Mouse (Mus musculus) kidney, adult 11 months (tissue): Measurements from ENCODE around the gene Chd8.
"Not testable (repeated sequence)": the region's sequence is repeated elsewhere in the genome, so short reads cannot be mapped to it uniquely, and the experiment has no call there.

ENCODE experiments used
- DNase-seq: peaks from one replicate; pipeline ENCODE4 v3.0.0; 2022

The Chd8 gene

DNA sequence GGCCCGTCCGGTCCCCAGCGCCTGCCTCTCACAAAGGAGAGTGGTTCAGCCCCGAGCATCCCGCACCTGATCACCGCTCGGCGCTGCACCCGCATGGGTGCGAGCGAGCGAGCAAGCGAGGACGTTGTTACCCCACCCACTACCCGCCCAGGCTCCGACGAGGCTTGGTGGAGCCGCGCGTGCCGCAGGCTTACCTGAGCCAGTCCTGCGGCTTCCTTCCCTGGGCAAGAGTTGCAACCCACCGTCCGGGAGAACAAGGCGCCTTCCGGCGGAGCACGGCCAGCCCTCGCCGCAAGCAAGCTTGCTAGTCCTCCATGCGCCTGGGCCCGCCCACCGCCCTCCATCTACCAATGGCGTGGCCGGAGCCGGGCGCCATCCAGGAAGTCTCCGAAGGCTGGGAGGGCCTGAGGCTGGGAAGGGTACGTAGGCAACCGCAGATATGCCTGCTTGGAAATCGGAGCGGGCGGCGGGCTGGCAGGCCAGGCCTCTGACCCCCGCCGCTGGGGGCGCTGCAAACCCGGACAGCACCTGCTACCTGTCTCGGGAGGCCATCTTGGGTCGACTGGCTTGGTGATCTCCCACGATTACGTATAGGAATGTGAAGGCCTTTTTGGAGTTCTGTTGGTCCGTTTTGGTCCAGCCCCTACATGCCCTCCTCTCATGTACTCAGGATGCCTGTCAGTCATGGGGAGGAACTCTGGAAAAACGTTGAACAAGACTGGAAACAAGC is at the start of gene Chd8:
Chd8 (minus strand) TSS at position 297 of the 730 bp plus-strand sequence.
- DNase-seq: peak; percentile 99

- no peak for DNase-seq
Observed at GRCm38 (mm10) chr14:52306100-52306499, 48.5 kb upstream of the Chd8 start.

DNA sequence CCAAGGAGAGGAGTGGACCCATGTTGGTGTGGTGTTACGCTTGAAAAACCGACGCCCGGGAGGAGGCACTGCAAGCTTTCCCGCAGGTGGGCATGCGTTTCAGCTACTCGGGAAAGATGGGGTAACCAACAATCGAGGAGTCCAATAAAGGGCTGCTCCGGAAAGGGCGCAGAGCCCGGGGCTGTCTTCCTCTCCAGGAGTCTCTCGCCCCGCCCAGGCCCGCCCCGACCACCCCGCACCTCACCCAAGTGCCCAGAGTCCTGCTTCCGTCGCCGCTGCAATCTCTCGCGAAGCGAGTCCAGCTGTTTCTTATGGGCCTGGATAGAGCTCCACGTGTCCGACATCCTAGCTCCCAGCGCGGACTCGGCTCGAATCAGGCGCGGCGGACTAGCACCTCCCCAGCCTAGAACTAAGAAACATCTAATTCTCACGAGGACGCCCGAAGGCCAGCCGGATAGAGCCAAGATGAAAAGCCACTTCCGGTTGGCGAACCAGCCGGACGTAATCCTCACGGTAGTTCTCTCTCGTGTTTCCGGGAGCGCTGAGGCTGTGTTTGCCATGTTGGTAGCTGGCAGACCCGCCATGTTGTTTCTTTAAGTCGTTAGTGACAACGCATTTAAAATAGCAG is 47.2 kb upstream of the Chd8 start, which contains the start of gene Mettl3:
Mettl3 (minus strand) TSS at position 485 of the 628 bp plus-strand sequence.
- DNase-seq: peak; percentile 93

DNA sequence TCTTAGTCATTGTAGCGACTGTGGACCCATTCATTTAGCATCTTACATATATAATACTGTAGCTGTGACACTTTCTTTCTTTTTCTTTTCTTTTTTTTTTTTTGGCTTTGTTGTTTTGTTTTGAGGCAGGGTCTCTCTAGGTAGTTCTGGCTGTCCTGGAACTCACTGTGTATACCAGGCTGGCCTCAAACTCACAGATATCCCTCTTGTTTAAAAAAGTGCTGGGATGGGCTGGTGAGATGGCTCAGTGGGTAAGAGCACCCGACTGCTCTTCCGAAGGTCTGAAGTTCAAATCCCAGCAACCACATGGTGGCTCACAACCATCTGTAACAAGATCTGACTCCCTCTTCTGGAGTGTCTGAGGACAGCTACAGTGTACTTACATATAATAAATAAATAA is 45.9 kb upstream of the Chd8 start:
- not testable (repeated sequence) for DNase-seq

- DNase-seq: no peak
Observed at GRCm38 (mm10) chr14:52295558-52296264, 38.1 kb upstream of the Chd8 start.

DNA sequence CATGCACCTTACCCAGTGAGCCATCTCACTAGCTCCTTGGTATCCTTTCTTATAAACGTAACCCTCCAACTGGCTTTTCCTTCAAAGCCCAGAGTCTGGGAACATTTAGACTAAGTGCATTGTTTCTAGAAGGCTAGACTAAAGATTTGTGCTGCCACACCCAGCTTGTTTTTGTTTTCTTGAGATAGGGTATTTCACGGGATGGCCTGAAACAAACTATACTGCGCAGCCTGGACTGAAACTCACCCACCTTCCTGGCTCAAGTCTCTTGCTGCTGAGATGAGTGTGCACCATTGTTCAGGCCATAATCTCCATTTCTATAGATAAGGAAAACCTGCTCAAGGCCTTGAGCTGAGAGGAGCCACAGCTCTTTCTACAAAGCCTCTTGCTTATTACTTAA is 26.6 kb upstream of the Chd8 start:
- DNase-seq: no peak

- DNase-seq: no peak
Observed at GRCm38 (mm10) chr14:52283629-52284028, 26.0 kb upstream of the Chd8 start.

- no peak for DNase-seq
Observed at GRCm38 (mm10) chr14:52279747-52280120, 22.2 kb upstream of the Chd8 start.

- peak; percentile 98 for DNase-seq
Observed at GRCm38 (mm10) chr14:52278932-52279746, 21.6 kb upstream of the Chd8 start, which contains the start of the genes Tox4 and Rab2b. TSS of gene Tox4 (plus strand) at chr14:52279146. TSS of gene Rab2b (minus strand) at chr14:52279545.

DNA sequence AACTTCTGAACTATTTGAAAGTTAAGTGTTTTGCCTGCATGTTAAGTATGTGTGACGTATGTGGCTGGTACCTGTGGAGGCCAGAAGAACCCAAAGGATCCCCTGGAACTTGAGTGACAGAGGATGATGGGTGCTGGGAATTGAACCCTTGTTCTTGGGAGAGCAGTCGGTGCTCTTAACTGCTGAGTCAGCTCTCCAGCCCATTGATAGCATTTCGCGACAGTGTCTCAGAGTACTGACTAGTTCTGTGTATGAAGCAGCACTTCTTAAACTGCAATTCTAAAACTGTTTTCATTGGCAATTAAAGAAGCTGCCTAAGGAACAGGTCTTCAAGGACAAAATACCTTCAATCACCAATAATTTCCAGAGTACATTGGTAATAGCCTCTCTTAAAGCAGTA is 19.6 kb upstream of the Chd8 start:
- DNase-seq: no peak

DNA sequence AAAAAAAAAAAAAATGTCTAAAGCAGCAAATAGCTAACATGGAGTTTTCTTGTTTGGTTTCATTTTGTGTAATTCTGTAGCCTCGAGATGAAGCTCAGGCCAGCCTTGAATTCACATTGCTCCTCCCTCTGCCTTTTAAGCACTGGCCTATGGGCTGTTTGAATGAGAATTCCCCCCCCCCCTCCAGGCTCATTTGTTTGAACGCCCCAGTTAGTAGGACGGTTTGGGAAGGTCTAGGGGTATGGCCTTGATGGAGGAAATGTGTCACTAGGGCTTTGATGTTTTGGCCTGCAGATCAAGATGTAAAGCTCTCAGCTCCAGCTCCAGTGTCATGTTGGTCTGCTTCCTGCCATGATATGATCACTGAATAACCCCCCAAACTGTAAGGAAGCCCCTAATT is 15.2 kb upstream of the Chd8 start:
- DNase-seq: no peak

GRCm38 (mm10) chr14:52256311-52257175 is 1.0 kb downstream of the Chd8 start:
- DNase-seq: no peak

GRCm38 (mm10) chr14:52246129-52246528 is 11.5 kb downstream of the Chd8 start:
- DNase-seq: no peak

DNA sequence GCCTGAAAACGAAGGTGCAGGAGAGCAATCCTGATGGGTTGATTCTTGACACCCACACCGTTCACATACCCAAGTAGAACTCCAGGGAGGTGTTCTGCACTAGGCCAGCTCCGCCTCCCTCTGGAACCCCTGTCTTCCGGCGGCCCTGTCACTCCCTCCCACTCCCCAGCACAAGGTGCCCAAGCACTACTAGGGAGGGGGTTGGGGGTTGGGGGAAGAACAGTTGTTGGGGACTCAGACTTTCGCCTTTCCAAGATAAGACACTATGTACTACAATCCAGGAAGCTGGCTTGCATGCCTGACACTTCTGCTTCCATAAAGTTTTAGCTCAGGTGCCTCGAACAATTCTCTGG is 12.9 kb downstream of the Chd8 start:
- DNase-seq: no peak

DNA sequence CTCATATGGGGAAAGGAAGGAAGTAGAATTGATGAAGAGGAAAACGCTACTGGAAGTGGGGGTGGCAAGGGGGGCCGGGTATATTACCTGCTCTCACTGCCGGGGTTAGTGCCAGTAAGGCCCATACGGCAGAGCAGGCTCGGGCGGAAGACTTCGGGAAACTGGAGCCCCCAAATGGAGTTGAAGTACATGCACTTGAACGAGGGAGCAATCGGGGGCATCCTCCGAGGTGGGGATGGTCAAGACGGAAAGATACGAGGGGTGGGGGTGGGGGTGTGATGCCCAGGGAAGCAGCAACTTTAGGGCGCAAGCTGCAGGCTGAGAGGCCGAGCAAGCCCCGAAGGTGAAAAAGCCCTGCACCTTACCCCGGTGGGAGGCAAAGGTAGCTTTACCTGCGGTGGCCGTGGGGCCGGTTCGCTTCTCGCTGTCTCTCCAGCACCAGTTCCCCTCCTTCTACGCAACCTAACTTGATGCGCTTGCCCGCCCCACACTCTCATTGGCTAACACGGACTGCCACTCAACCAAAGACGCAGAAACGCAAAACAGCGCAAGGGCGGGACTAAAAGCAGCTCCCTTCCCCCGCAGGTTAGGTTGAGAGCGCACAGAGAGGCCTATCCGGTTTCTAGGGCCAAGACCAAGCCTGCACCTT is 13.4 kb downstream of the Chd8 start:
- peak; percentile 98 for DNase-seq

DNA sequence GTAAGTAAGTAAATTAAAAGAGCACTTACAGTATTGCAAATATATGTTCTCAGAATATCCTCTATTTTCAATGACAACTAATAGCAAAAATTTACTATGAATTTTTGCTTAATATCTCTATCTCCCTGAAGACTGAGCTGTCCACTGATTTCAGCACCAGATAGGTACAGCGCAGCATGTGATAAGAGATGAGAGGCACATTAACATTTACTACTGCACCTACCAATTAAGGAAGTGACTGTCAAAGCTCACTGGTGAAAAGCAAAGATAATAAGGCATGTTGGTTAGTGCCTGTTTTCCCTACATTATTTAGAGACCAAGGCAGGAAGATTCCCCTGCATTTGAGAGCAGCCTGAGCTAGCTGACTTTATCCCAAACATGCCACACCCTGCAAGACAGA is 21.4 kb downstream of the Chd8 start:
- DNase-seq: no peak

GRCm38 (mm10) chr14:52235165-52235564 is 22.4 kb downstream of the Chd8 start:
- DNase-seq: no peak

GRCm38 (mm10) chr14:52232249-52232648 is 25.3 kb downstream of the Chd8 start:
- no peak for DNase-seq

- no peak for DNase-seq
Observed at GRCm38 (mm10) chr14:52225972-52226371, 31.6 kb downstream of the Chd8 start.

DNA sequence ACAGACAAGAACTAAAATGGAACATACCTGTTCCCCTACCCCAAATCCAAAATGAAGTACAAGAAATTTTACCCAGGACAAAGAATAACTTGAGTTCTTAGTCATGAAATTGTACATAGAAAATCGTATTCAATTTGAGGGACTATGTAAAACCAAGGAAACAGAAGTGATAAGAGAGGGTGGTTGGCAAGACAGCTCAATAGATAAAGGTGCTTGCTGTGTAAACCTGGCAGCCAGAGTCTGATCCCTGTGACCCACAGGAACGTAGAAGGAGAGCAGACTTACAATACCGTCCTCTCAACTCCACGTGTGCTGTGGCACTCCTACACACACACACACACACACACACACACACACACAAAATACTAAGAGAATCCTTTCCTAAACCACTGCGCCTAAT is 40.3 kb downstream of the Chd8 start:
- no peak for DNase-seq

DNA sequence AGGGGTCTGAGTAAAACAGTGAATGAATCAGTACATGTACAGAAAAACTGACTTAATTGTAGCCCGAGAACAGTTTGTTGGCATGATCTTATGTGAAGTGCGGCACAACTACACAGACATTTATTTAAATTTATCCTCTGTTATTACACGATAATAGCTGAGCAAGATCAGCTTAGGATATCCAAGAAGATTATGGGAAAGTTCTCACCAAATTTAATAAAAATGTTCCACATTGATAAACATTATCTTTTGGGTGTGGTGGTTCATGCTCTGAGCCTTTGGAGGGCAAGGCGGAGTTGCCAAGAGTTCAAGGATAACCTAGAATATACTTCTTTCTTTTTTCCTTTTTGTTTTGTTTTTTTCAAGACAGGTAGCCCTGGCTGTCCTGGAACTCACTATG is 58.2 kb downstream of the Chd8 start:
- no peak for DNase-seq

DNA sequence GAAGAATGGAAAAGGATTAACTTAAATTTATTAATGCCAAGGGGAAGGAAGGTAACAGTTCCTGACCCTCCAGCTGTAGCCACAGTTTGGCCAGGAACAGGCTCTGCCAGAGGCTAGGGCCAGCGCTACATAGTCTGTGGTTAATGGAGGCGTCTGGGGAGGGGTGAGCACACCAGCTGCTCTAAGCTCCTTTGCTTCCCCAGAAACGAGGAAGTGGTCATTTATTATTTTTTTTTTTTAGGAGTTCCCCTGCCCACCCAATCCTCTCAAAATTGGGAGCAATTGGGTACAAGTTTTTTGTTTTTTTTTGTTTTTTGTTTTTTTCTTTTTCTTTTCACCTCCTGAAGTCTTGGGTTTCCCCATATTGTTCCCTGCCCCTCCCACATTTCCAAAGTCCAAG is 59.4 kb downstream of the Chd8 start:
- no peak for DNase-seq
